Mouse (Mus musculus): ENCODE measurements at regions not wholly inside any gene's neighbourhood (a gene's known extent, or its start where the extent isn't known, plus 50 kb on each side); places are given as distances from the start of the nearest gene placed in this dataset.

- H3K4me3 ChIP-seq (ENCODE audit: low read depth, low read length), result no peak overlapping the region
- no peaks in the 10 kb centered on the region for H3K27me3 ChIP-seq (ENCODE audit: control insufficient read depth, insufficient read depth, low read length)
- H3K9ac ChIP-seq (replicated peaks; ENCODE audit: low read depth, low read length), result no peak overlapping the region
- 70% methylated on average over 16 of the region's 16 CpGs for WGBS
- H3K9me3 ChIP-seq (ENCODE audit: control insufficient read depth, low read length), result no peaks in the 10 kb centered on the region
- no peak for ATAC-seq (ENCODE audit: low read depth)
- no peak overlapping the region for H3K27ac ChIP-seq (ENCODE audit: low read depth, low read length)
- no peak overlapping the region for H3K4me2 ChIP-seq (ENCODE audit: low read depth, low read length)
- no peaks in the 10 kb centered on the region for H3K36me3 ChIP-seq (ENCODE audit: control insufficient read depth, insufficient read depth, low read length)
- no peaks in the 10 kb centered on the region for H3K4me1 ChIP-seq (ENCODE audit: control insufficient read depth, insufficient read depth, low read length)
Measured at GRCm38 (mm10) chr2:75756704-75757638, 52.5 kb upstream of the Nfe2l2 start.

GRCm38 (mm10) chr2:75754606-75755005, 50.2 kb upstream of the Nfe2l2 start:
- WGBS, result 92% methylated on average over 7 of the region's 7 CpGs
- no peak for ATAC-seq (ENCODE audit: low read depth)

More at GRCm38 (mm10) chr2:75754606-75755005, 50.2 kb upstream of the Nfe2l2 start:
- no peaks in the 10 kb centered on the region for H3K4me1 ChIP-seq (ENCODE audit: control insufficient read depth, insufficient read depth, low read length)
- H3K36me3 ChIP-seq (ENCODE audit: control insufficient read depth, insufficient read depth, low read length), result no peaks in the 10 kb centered on the region
- H3K4me2 ChIP-seq (ENCODE audit: low read depth, low read length), result no peak overlapping the region
- H3K27ac ChIP-seq (ENCODE audit: low read depth, low read length), result no peak overlapping the region
- H3K9me3 ChIP-seq (ENCODE audit: control insufficient read depth, low read length), result no peaks in the 10 kb centered on the region
- H3K4me3 ChIP-seq (ENCODE audit: low read depth, low read length), result no peak overlapping the region
- no peaks in the 10 kb centered on the region for H3K27me3 ChIP-seq (ENCODE audit: control insufficient read depth, insufficient read depth, low read length)
- no peak overlapping the region for H3K9ac ChIP-seq (replicated peaks; ENCODE audit: low read depth, low read length)
